Mouse (Mus musculus) liver, postnatal 0 days (tissue): ENCODE measurements at regions not wholly inside any gene's neighbourhood (a gene's known extent, or its start where the extent isn't known, plus 50 kb on each side); places are given as distances from the start of the nearest gene placed in this dataset.

Experiments used
- CTCF ChIP-seq: sonication (generic); IDR thresholded peaks from 2 replicates; pipeline ENCODE4 v1.5.1; 2016; ENCODE audit warnings: antibody characterized with exemption, low read depth
- EP300 ChIP-seq: IDR thresholded peaks from 2 replicates; pipeline ENCODE4 v1.6.1; 2016; ENCODE audit warnings: antibody characterized with exemption, low read depth, mild to moderate bottlenecking

DNA sequence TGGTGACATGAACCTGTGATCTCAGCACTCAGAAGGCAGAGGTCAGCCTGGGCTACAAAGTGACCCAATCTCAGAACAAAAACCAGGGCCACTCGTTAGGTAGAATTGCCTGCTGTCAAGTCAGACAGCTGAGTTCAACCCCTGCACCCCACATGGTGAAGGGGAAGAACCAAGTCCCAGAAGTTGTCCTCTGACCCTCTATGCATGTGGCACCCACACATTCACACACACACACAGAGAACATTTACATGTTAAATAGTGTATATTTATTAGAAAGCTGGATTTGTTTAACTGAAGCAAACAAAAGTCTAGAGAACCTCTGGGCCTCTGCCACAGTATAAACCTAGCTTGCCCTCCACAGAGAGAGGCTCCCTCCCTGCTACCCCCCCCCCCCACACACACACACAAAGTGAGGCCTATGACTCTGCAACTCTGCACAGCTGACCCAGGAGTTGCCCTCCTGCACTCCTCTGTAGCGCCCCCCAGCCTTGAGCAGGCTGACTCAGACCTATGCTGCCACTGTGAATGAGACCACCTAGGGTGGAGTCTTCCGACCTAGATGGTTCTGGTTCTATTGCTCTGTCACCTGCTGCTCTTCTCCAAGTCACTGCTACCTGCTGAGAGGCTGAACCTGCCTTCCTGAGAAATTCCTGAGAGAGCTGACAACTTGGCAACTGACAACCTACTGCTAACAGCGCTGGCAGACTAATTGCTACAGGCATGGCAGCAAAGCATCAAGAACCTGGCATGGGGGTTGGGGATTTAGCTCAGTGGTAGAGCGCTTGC, 52.1 kb upstream of the Ier3 start:
- TF ChIP-seq EP300 (no peak), CTCF (no peak)
